Mouse (Mus musculus) CH12.LX (cell line): ENCODE data around the gene Cpsf6.

Experiments used
- CHD2 ChIP-seq: IDR thresholded peaks from 2 replicates; pipeline ENCODE4 v1.6.1; 2011; ENCODE audit warnings: low read length, improper control_type of control experiment
- CTCF ChIP-seq, 2 experiments: IDR thresholded peaks in 1 of 2; conservative IDR thresholded peaks in 1 of 2; 2 replicates each; pipeline ENCODE4 v1.5.1; 2011 to 2012; ENCODE audit warnings: low read depth in 2 of 2, low read length in 2 of 2, improper control_type of control experiment in 1 of 2, inconsistent platforms in 1 of 2, mild to moderate bottlenecking in 1 of 2, moderate library complexity in 1 of 2
- ELF1 ChIP-seq: IDR thresholded peaks from 2 replicates; pipeline ENCODE4 v1.6.1; 2014; ENCODE audit warnings: low read depth, mild to moderate bottlenecking, inconsistent platforms, low read length, improper control_type of control experiment
- EP300 ChIP-seq: IDR thresholded peaks from 2 replicates; pipeline ENCODE4 v1.6.1; 2011; ENCODE audit warnings: low read length, improper control_type of control experiment
- IRF4 ChIP-seq: IDR thresholded peaks from 2 replicates; pipeline ENCODE4 v1.6.1; 2014; ENCODE audit warnings: low read depth, mild to moderate bottlenecking, inconsistent platforms, low read length, improper control_type of control experiment
- MAFK ChIP-seq: IDR thresholded peaks from 2 replicates; pipeline ENCODE4 v1.6.1; 2011; ENCODE audit warnings: low read length, improper control_type of control experiment; ENCODE audit not compliant: insufficient replicate concordance
- MAX ChIP-seq: IDR thresholded peaks from 2 replicates; pipeline ENCODE4 v1.6.1; 2011; ENCODE audit warnings: low read length, improper control_type of control experiment
- NELFE ChIP-seq: IDR thresholded peaks from 2 replicates; pipeline ENCODE4 v1.6.1; 2011; ENCODE audit warnings: low read depth, low read length, improper control_type of control experiment
- SIN3A ChIP-seq: IDR thresholded peaks from 2 replicates; pipeline ENCODE4 v1.6.1; 2012; ENCODE audit warnings: low read length, improper control_type of control experiment, inconsistent platforms
- USF1 ChIP-seq: IDR thresholded peaks from 2 replicates; pipeline ENCODE4 v1.6.1; 2014; ENCODE audit warnings: low read depth, mild to moderate bottlenecking, inconsistent platforms, low read length, improper control_type of control experiment
- USF2 ChIP-seq: conservative IDR thresholded peaks from 2 replicates; pipeline ENCODE4 v1.6.1; 2011; ENCODE audit warnings: low read depth, low read length, improper control_type of control experiment
- ZC3H11A ChIP-seq: IDR thresholded peaks from 2 replicates; pipeline ENCODE4 v1.6.1; 2012; ENCODE audit warnings: low read depth, mild to moderate bottlenecking, inconsistent platforms, low read length, improper control_type of control experiment

GRCm38 (mm10) chr10:117337946-117338345, 41.9 kb downstream of the Cpsf6 start:
- TF ChIP-seq ELF1 = no peak
- TF ChIP-seq NELFE = no peak
- TF ChIP-seq EP300 = no peak
- no peak for TF ChIP-seq USF1
- peak in 1 of 2 experiments; percentile 41; a peak in 2 of 4 replicates for TF ChIP-seq CTCF (conservative IDR thresholded peaks at IDR 0.05 in 1 of 2, IDR thresholded peaks at IDR 0.05 in 1 of 2; ENCODE audit: low read depth in 2 of 2, low read length in 2 of 2)
- no peak for TF ChIP-seq IRF4
- TF ChIP-seq MAFK = no peak
- no peak for TF ChIP-seq MAX
- no peak for TF ChIP-seq ZC3H11A
- TF ChIP-seq CHD2 = no peak
- no peak for TF ChIP-seq SIN3A
- TF ChIP-seq USF2 = no peak
